Mouse (Mus musculus) embryonic facial prominence, embryonic 12.5 days (tissue): Measurements from ENCODE around the gene Pold1. TPM values are rescaled to one million over a fixed set of nuclear protein-coding genes. Genes with fewer than 3 reads are reported as not detected.
A peak's percentile ranks its signal among the peaks of the same experiment; 100 is the strongest.

Experiments
- ATAC-seq: fragments of 200-750 bp; cut with Nextera tagmentation; 2 replicates; pipeline ENCODE4 v1.8.0; 2017; ENCODE audit not compliant: insufficient number of reproducible peaks, insufficient read depth, low FRiP score, low TSS enrichment
- H3K27ac ChIP-seq: fragments of 300-500 bp; sonication (generic); 2 replicates; pipeline ENCODE4 v1.5.1; 2016; ENCODE audit warnings: mild to moderate bottlenecking
- H3K27me3 ChIP-seq: fragments of 300-500 bp; sonication (generic); 2 replicates; pipeline ENCODE4 v1.6.1; 2016; ENCODE audit warnings: mild to moderate bottlenecking, moderate library complexity
- H3K36me3 ChIP-seq: fragments of 300-500 bp; sonication (generic); 2 replicates; pipeline ENCODE4 v1.6.1; 2016; ENCODE audit warnings: mild to moderate bottlenecking
- H3K4me1 ChIP-seq: fragments of 300-500 bp; sonication (generic); 2 replicates; pipeline ENCODE4 v1.6.1; 2016
- H3K4me2 ChIP-seq: fragments of 300-500 bp; sonication (generic); replicated peaks from 2 replicates; pipeline ENCODE4 v1.6.1; 2016; ENCODE audit warnings: mild to moderate bottlenecking, moderate library complexity
- H3K4me3 ChIP-seq: fragments of 300-500 bp; sonication (generic); 2 replicates; pipeline ENCODE4 v1.5.1; 2016; ENCODE audit warnings: mild to moderate bottlenecking
- H3K9ac ChIP-seq: fragments of 300-500 bp; sonication (generic); 2 replicates; pipeline ENCODE4 v1.6.1; 2016; ENCODE audit warnings: mild to moderate bottlenecking, moderate library complexity
- H3K9me3 ChIP-seq: fragments of 300-500 bp; sonication (generic); 2 replicates; pipeline ENCODE4 v1.6.1; 2016; ENCODE audit warnings: mild to moderate bottlenecking, moderate library complexity
- WGBS: fragments of 180-500 bp; shearing (Covaris S2); methylation state at CpG from one replicate; pipeline ENCODE4 v1.1.7; 2016; 5-methylcytosine and 5-hydroxymethylcytosine counted together
- polyA plus RNA-seq: library from polyadenylated mRNA; unstranded; fragments of >200 nt; fragmentation: Nextera tagmentation; extraction: Ambion mirVana; gene quantifications from 2 replicates; pipeline ENCODE4 v1.2.1, GENCODE M21; 2016

Gene Pold1
- 125 and 130 TPM in 2 replicates for polyA plus RNA-seq

GRCm38 (mm10) chr7:44548497-44549087 lies at the start of gene Pold1:
Gene Pold1 (minus strand): TSS chr7:44548849.
- Histone ChIP-seq H3K4me2 (peak within 1 kb of the TSS; percentile 77), H3K4me1 (peaks cover 20% of the 10 kb centered on the region), H3K36me3 (peaks cover 33% of the 10 kb centered on the region), H3K9me3 (no peaks in the 10 kb centered on the region), H3K9ac (peak within 1 kb of the TSS; percentile 67), H3K4me3 (peak within 1 kb of the TSS; percentile 70), H3K27ac (peak within 1 kb of the TSS; percentile 88), H3K27me3 (no peaks in the 10 kb centered on the region)
- under 1% methylated on average over 43 of the region's 43 CpGs for WGBS
- ATAC-seq, result peak; percentile 84

DNA sequence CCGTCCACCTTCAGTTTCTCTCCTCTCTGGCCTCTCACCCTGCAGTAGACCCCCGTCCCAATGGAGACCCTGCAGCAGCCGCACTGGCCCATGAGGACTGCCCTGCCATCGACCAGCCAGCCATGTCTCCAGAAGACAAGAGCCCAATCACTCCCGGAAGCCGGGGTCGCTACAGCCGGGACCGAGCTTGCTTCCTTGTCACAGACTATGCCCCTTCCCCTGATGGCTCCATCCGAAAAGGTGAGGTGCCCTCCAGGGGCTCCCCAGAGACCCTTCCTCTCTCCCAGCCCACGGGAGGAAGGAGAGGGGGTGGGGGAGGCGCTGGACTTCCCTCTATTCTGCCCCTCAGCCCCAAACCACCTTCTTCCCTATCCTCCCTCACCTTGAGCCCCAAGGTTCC lies 49.7 kb upstream of the Pold1 start:
- H3K36me3 ChIP-seq, result no peaks in the 10 kb centered on the region
- H3K9ac ChIP-seq, result no peak overlapping the region
- no peak overlapping the region for H3K4me3 ChIP-seq
- H3K27me3 ChIP-seq, result peaks cover 35% of the 10 kb centered on the region
- H3K4me1 ChIP-seq, result peaks cover 23% of the 10 kb centered on the region
- H3K27ac ChIP-seq, result no peak overlapping the region
- no peak for ATAC-seq
- 81% methylated on average over 11 of the region's 12 CpGs for WGBS
- H3K4me2 ChIP-seq, result no peak overlapping the region
- H3K9me3 ChIP-seq, result no peaks in the 10 kb centered on the region

DNA sequence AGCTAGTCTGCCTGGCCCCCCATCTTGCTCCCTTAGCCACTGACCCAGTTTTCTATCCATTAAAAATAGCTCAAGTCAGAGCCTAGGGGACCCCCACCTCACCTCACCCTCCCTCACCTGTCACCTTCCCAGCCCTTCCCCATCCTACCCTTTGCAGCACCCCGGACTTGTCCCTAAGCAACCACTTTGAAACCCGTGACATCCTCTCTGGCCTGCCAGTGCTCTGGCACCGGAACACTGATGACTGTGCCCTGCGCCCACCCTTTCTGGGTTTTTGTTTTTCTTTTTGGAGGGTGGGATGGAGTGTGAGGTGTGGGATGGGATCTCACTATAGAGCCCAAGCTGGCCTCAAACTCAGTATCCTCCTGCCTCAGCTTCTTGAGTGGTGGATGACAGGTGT lies 49.0 kb upstream of the Pold1 start:
- no peak overlapping the region for H3K9ac ChIP-seq
- H3K27ac ChIP-seq, result no peak overlapping the region
- no peak for ATAC-seq
- no peaks in the 10 kb centered on the region for H3K9me3 ChIP-seq
- no peaks in the 10 kb centered on the region for H3K36me3 ChIP-seq
- no peak overlapping the region for H3K4me3 ChIP-seq
- peaks cover 35% of the 10 kb centered on the region for H3K27me3 ChIP-seq
- WGBS, result 87% methylated on average over 4 of the region's 4 CpGs
- H3K4me2 ChIP-seq, result no peak overlapping the region
- peaks cover 23% of the 10 kb centered on the region for H3K4me1 ChIP-seq

DNA sequence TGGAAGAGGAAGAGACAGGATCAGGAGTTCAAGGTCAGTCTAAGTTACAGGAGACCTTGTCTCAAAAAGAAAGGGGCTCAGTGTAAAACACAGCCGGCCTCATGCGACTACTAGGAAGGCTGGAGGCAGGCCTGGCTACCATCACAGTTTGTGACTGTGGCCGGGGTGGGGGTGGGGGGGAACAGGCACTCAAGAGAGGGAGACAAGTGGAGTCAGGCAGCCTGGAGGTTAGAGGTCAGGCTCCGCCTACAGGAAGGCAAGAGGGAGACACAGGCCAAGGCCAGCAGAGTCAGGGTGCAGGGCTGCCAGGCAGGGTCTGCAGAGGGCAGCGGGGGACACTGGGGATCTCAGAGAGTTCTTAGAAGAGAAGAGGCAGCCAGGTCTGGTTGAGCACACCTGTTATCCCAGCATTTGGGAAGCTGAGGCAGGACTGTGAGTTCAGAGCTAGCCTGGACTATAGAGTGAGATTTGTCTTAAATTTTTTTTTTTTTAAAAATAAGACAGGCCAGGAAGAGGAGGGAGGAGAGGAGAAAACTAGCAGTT lies 48.4 kb upstream of the Pold1 start:
- no peak overlapping the region for H3K9ac ChIP-seq
- no peaks in the 10 kb centered on the region for H3K36me3 ChIP-seq
- no peak for ATAC-seq
- H3K4me3 ChIP-seq, result no peak overlapping the region
- no peaks in the 10 kb centered on the region for H3K9me3 ChIP-seq
- H3K27me3 ChIP-seq, result peaks cover 35% of the 10 kb centered on the region
- peaks cover 18% of the 10 kb centered on the region for H3K4me1 ChIP-seq
- WGBS, result 35% methylated on average over 5 of the region's 5 CpGs
- no peak overlapping the region for H3K4me2 ChIP-seq
- no peak overlapping the region for H3K27ac ChIP-seq

DNA sequence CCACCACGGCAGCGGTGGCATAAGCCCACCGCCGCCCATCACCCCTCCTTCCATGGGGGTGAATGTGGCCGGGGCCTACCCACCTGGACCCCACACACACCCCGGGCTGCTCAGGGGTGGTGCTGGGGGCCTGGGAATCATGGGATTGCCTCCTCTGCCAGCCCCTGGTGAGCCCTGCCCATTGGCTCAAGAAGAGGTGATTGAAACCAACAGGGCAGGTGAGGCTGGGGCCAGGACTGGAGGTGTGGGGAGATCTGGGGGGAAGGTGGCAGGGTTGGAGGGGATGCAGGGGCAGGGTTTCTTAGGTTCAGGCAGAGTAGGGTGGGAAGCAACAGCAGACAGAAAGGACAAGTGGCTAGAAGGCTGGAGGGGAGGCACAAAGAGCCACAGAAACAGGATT lies 47.4 kb upstream of the Pold1 start:
- no peak for ATAC-seq
- 94% methylated on average over 6 of the region's 6 CpGs for WGBS

GRCm38 (mm10) chr7:44595131-44595561 lies 46.5 kb upstream of the Pold1 start:
- Histone ChIP-seq H3K9me3 (no peaks in the 10 kb centered on the region), H3K4me3 (no peak overlapping the region), H3K4me2 (no peak overlapping the region), H3K27ac (no peak overlapping the region), H3K36me3 (no peaks in the 10 kb centered on the region), H3K9ac (no peak overlapping the region), H3K27me3 (peaks cover 36% of the 10 kb centered on the region), H3K4me1 (peaks cover 20% of the 10 kb centered on the region)
- no peak for ATAC-seq
- 90% methylated on average over 20 of the region's 20 CpGs for WGBS

More for the DNA sequence above, 47.4 kb upstream of the Pold1 start:
- no peak overlapping the region for H3K9ac ChIP-seq
- H3K27ac ChIP-seq, result no peak overlapping the region
- H3K4me2 ChIP-seq, result no peak overlapping the region
- no peaks in the 10 kb centered on the region for H3K36me3 ChIP-seq
- peaks cover 35% of the 10 kb centered on the region for H3K27me3 ChIP-seq
- H3K9me3 ChIP-seq, result no peaks in the 10 kb centered on the region
- peaks cover 19% of the 10 kb centered on the region for H3K4me1 ChIP-seq
- no peak overlapping the region for H3K4me3 ChIP-seq

DNA sequence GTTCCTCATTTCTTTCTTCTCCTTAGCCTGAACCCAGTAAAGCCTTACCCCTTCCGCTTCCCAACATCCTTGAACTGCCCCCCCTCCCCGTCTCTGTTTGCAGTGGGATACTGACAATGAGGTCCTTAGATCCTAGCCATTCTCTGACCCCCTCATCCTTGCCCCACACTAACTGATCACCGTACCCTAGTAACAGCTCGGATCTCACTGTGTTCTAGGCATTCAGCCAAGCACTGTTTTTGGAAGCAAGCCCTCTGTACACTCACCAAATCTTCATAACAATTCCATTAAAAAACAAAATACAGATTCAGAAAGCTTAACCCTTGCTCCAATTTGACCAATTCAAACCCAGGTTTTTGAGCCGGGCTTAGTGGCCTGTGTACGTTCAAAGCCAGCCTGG lies 45.6 kb upstream of the Pold1 start:
- ATAC-seq, result no peak
- H3K4me2 ChIP-seq, result peak overlapping the region; percentile 40; the same call in 1 of the 2 replicates
- H3K27ac ChIP-seq, result no peak overlapping the region
- H3K9me3 ChIP-seq, result no peaks in the 10 kb centered on the region
- H3K4me3 ChIP-seq, result no peak overlapping the region
- WGBS, result 65% methylated on average over 6 of the region's 6 CpGs
- no peaks in the 10 kb centered on the region for H3K36me3 ChIP-seq
- peaks cover 20% of the 10 kb centered on the region for H3K4me1 ChIP-seq
- H3K27me3 ChIP-seq, result peaks cover 42% of the 10 kb centered on the region
- H3K9ac ChIP-seq, result no peak overlapping the region

DNA sequence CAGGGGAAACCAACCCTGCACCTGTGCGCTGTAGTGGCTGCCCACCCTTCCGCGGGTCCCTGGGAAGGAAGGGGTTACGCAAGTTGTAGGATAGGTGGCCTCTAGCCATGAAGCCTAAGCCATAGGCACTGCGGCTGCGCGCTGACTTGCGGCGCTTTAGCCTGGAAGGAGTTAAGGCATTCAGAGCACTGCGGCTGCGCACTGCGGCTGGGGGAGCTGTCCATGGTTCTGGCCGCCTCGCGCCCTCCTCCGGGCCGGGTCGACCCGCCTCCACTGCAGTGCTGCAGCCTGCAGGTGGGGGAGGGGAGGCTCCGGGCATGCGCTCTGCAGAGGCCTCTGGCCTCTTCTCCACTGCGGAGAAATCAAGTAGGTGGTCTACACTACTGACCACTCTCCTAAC lies 45.1 kb upstream of the Pold1 start:
- peak overlapping the region; percentile 17; the same call in 1 of the 2 replicates for H3K4me3 ChIP-seq
- H3K9ac ChIP-seq, result no peak overlapping the region
- under 1% methylated on average over 22 of the region's 22 CpGs for WGBS
- no peaks in the 10 kb centered on the region for H3K9me3 ChIP-seq
- H3K27me3 ChIP-seq, result peaks cover 47% of the 10 kb centered on the region
- peaks cover 20% of the 10 kb centered on the region for H3K4me1 ChIP-seq
- H3K27ac ChIP-seq, result no peak overlapping the region
- peak; percentile 24; the same call in 1 of the 2 replicates for ATAC-seq
- peak overlapping the region; percentile 40 for H3K4me2 ChIP-seq
- no peaks in the 10 kb centered on the region for H3K36me3 ChIP-seq

DNA sequence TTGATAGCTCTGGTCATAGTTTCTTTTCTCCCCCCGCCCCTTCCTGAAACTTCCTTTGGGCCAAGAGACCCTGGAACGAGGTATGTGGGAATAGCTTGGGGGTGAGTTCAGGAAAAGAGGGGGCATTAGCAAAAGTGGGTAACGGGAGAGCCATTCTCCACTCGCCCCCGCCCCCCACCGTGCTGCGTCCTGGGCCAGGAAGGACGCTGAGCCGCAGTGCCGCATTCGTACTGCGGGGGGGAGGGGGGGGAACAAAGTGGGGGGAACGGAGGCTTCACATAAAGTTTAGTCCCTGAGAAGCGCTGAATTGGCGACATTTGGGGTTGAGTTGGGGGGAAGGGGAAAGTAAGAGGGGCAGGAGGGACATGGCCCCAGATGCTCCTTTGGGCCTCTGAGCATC lies 44.4 kb upstream of the Pold1 start:
- H3K4me3 ChIP-seq, result no peak overlapping the region
- peaks cover 55% of the 10 kb centered on the region for H3K27me3 ChIP-seq
- H3K36me3 ChIP-seq, result no peaks in the 10 kb centered on the region
- H3K9me3 ChIP-seq, result no peaks in the 10 kb centered on the region
- H3K9ac ChIP-seq, result no peak overlapping the region
- 1% methylated on average over 11 of the region's 15 CpGs for WGBS
- peaks cover 27% of the 10 kb centered on the region for H3K4me1 ChIP-seq
- H3K27ac ChIP-seq, result no peak overlapping the region
- ATAC-seq, result no peak
- peak overlapping the region; percentile 40; the same call in 1 of the 2 replicates for H3K4me2 ChIP-seq

DNA sequence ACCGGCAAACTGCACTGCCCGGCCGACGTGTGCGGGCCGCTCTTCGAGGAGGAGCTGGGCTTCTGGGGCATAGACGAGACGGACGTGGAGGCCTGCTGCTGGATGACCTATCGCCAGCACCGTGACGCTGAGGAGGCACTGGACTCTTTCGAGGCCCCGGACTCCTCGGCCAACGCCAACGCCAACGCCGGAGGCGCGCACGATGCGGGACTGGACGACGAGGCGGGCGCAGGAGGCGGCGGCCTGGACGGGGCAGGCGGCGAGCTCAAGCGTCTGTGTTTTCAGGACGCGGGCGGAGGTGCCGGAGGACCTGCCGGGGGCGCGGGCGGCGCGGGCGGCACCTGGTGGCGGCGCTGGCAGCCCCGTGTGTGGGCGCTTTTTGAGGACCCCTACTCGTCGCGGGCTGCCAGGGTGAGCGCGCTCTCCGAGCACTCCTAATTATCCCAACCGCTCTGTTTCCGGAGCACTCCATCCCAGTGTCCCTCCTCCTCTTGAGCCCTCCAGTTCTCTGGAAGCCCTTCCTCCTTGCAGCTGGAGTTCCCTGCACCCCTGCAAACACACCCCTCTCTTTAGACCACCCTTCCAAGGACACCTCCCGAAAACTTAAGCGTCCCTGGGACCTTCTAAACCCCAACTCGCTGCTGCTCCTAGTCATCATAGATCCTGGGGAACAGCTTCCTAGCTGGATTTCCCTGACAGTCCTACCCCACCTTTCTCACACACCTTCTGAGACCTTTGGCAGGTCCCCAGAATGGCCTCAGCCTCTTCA lies 42.9 kb upstream of the Pold1 start:
- Histone ChIP-seq H3K9me3 (no peaks in the 10 kb centered on the region), H3K36me3 (no peaks in the 10 kb centered on the region), H3K4me3 (peak overlapping the region; percentile 62), H3K4me2 (peak overlapping the region; percentile 100), H3K4me1 (peaks cover 29% of the 10 kb centered on the region), H3K9ac (peak overlapping the region; percentile 61; the same call in 1 of the 2 replicates), H3K27me3 (peaks cover 70% of the 10 kb centered on the region), H3K27ac (no peak overlapping the region)
- ATAC-seq, result no peak
- WGBS, result under 1% methylated on average over 58 of the region's 60 CpGs

GRCm38 (mm10) chr7:44590402-44591347 lies 42.0 kb upstream of the Pold1 start, which contains the start of gene Kcnc3:
Gene Kcnc3 (plus strand): TSS chr7:44590664.
- Histone ChIP-seq H3K4me3 (peak within 1 kb of the TSS; percentile 62), H3K27me3 (peaks cover 78% of the 10 kb centered on the region), H3K36me3 (no peaks in the 10 kb centered on the region), H3K9ac (peak within 1 kb of the TSS; percentile 61), H3K27ac (peak within 1 kb of the TSS; percentile 41; the same call in 1 of the 2 replicates), H3K9me3 (no peaks in the 10 kb centered on the region), H3K4me2 (peak within 1 kb of the TSS; percentile 100), H3K4me1 (peaks cover 29% of the 10 kb centered on the region)
- peak; percentile 90 for ATAC-seq
- 2% methylated on average over 77 of the region's 80 CpGs for WGBS
